Mouse (Mus musculus): ENCODE measurements at regions not wholly inside any gene's neighbourhood (a gene's known extent, or its start where the extent isn't known, plus 50 kb on each side); places are given as distances from the start of the nearest gene placed in this dataset.

- no peak overlapping the region for H3K27ac ChIP-seq (ENCODE audit: low read depth)
- H3K36me3 ChIP-seq (replicated peaks; ENCODE audit: control insufficient read depth, insufficient read depth, low read length): no peaks in the 10 kb centered on the region
- no peaks in the 10 kb centered on the region for H3K4me1 ChIP-seq (ENCODE audit: control insufficient read depth, insufficient read depth)
- no peak for TF ChIP-seq CTCF (IDR thresholded peaks at IDR 0.05; ENCODE audit: low read depth)
- no peaks in the 10 kb centered on the region for H3K9me3 ChIP-seq (replicated peaks; ENCODE audit: control insufficient read depth, low read length)
- H3K4me2 ChIP-seq (ENCODE audit: low read depth, low read length): no peak overlapping the region
- H3K4me3 ChIP-seq (ENCODE audit: low read depth, low read length): no peak overlapping the region
- H3K27me3 ChIP-seq (ENCODE audit: control insufficient read depth, insufficient read depth, low read length): no peaks in the 10 kb centered on the region
- DNase-seq (ENCODE audit: low spot score) (no peak), ATAC-seq (ENCODE audit: insufficient read depth, low read depth) (no peak)
- H3K9ac ChIP-seq (replicated peaks; ENCODE audit: low read depth, low read length): no peak overlapping the region
- WGBS: 69% methylated on average over 3 of the region's 3 CpGs
These were observed 316.1 kb upstream of the Meox2 start for GRCm38 (mm10) chr12:36792205-36792604.

GRCm38 (mm10) chr12:36793799-36794198 lies 314.5 kb upstream of the Meox2 start:
- WGBS: 74% methylated on average over 2 of the region's 2 CpGs
- Histone ChIP-seq H3K9ac (replicated peaks; ENCODE audit: low read depth, low read length) (no peak overlapping the region), H3K27ac (ENCODE audit: low read depth) (no peak overlapping the region), H3K27me3 (ENCODE audit: control insufficient read depth, insufficient read depth, low read length) (no peaks in the 10 kb centered on the region), H3K4me1 (ENCODE audit: control insufficient read depth, insufficient read depth) (no peaks in the 10 kb centered on the region), H3K9me3 (replicated peaks; ENCODE audit: control insufficient read depth, low read length) (no peaks in the 10 kb centered on the region), H3K4me2 (ENCODE audit: low read depth, low read length) (no peak overlapping the region), H3K36me3 (replicated peaks; ENCODE audit: control insufficient read depth, insufficient read depth, low read length) (no peaks in the 10 kb centered on the region), H3K4me3 (ENCODE audit: low read depth, low read length) (no peak overlapping the region)
- no peak for TF ChIP-seq EP300 (IDR thresholded peaks at IDR 0.05; ENCODE audit: low read depth)
- no peak for TF ChIP-seq CTCF (IDR thresholded peaks at IDR 0.05; ENCODE audit: low read depth)
- ATAC-seq (ENCODE audit: insufficient read depth, low read depth) (no peak), DNase-seq (ENCODE audit: low spot score) (no peak)

GRCm38 (mm10) chr12:36796201-36796600 lies 312.1 kb upstream of the Meox2 start:
- no peak for ATAC-seq (ENCODE audit: insufficient read depth, low read depth)
- no peak overlapping the region for H3K4me3 ChIP-seq (ENCODE audit: low read depth, low read length)
- WGBS: 56% methylated on average over 4 of the region's 4 CpGs

DNA sequence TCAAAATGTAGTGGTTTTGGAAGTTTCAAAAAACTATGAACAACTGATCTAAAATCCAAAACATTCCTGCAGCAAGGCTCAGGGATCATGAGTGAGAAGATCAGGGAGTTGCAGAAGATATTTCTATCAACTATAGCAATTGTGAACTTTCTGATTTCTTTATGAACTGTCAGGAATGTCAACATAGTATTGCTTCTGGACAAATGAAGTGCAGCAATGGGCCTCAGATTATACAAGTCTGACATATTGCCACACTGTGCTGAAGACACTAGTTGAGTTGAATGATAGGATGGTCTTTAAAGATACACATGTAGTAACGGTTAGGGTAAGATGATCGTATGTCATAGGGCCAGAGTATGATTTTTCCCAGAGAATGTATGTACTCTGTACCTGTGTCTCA lies 290.4 kb upstream of the Meox2 start:
- Histone ChIP-seq H3K4me1 (ENCODE audit: control insufficient read depth, insufficient read depth) (no peaks in the 10 kb centered on the region), H3K9me3 (replicated peaks; ENCODE audit: control insufficient read depth, low read length) (no peaks in the 10 kb centered on the region), H3K27me3 (ENCODE audit: control insufficient read depth, insufficient read depth, low read length) (no peaks in the 10 kb centered on the region), H3K36me3 (replicated peaks; ENCODE audit: control insufficient read depth, insufficient read depth, low read length) (no peaks in the 10 kb centered on the region), H3K4me2 (ENCODE audit: low read depth, low read length) (no peak overlapping the region), H3K4me3 (ENCODE audit: low read depth, low read length) (no peak overlapping the region), H3K9ac (replicated peaks; ENCODE audit: low read depth, low read length) (no peak overlapping the region), H3K27ac (ENCODE audit: low read depth) (no peak overlapping the region)
- ATAC-seq (ENCODE audit: insufficient read depth, low read depth) (no peak), DNase-seq (ENCODE audit: low spot score) (no peak)
- TF ChIP-seq CTCF (IDR thresholded peaks at IDR 0.05; ENCODE audit: low read depth) (no peak), EP300 (IDR thresholded peaks at IDR 0.05; ENCODE audit: low read depth) (no peak)
- WGBS: 83% methylated on average over 2 of the region's 2 CpGs

More at GRCm38 (mm10) chr12:36796201-36796600, 312.1 kb upstream of the Meox2 start:
- Histone ChIP-seq H3K27me3 (ENCODE audit: control insufficient read depth, insufficient read depth, low read length) (no peaks in the 10 kb centered on the region), H3K27ac (ENCODE audit: low read depth) (no peak overlapping the region), H3K9ac (replicated peaks; ENCODE audit: low read depth, low read length) (no peak overlapping the region), H3K36me3 (replicated peaks; ENCODE audit: control insufficient read depth, insufficient read depth, low read length) (no peaks in the 10 kb centered on the region), H3K9me3 (replicated peaks; ENCODE audit: control insufficient read depth, low read length) (no peaks in the 10 kb centered on the region), H3K4me1 (ENCODE audit: control insufficient read depth, insufficient read depth) (no peaks in the 10 kb centered on the region), H3K4me2 (ENCODE audit: low read depth, low read length) (no peak overlapping the region)
- DNase-seq (ENCODE audit: low spot score): no peak
- TF ChIP-seq EP300 (IDR thresholded peaks at IDR 0.05; ENCODE audit: low read depth): no peak
- TF ChIP-seq CTCF (IDR thresholded peaks at IDR 0.05; ENCODE audit: low read depth): no peak

- no peak for ATAC-seq (ENCODE audit: insufficient read depth, low read depth)
- H3K27ac ChIP-seq (ENCODE audit: low read depth): no peak overlapping the region
- WGBS: 54% methylated on average over 3 of the region's 3 CpGs
These were observed 289.5 kb upstream of the Meox2 start for GRCm38 (mm10) chr12:36818852-36819251.

GRCm38 (mm10) chr12:36826766-36827165 lies 281.6 kb upstream of the Meox2 start:
- no peaks in the 10 kb centered on the region for H3K9me3 ChIP-seq (replicated peaks; ENCODE audit: control insufficient read depth, low read length)
- no peak for TF ChIP-seq EP300 (IDR thresholded peaks at IDR 0.05; ENCODE audit: low read depth)
- TF ChIP-seq CTCF (IDR thresholded peaks at IDR 0.05; ENCODE audit: low read depth): no peak
- no peak for ATAC-seq (ENCODE audit: insufficient read depth, low read depth)
- H3K27me3 ChIP-seq (ENCODE audit: control insufficient read depth, insufficient read depth, low read length): no peaks in the 10 kb centered on the region
- WGBS: 61% methylated on average over 6 of the region's 6 CpGs
- no peaks in the 10 kb centered on the region for H3K4me1 ChIP-seq (ENCODE audit: control insufficient read depth, insufficient read depth)
- H3K4me2 ChIP-seq (ENCODE audit: low read depth, low read length): no peak overlapping the region
- no peak overlapping the region for H3K27ac ChIP-seq (ENCODE audit: low read depth)
- no peak overlapping the region for H3K4me3 ChIP-seq (ENCODE audit: low read depth, low read length)
- no peaks in the 10 kb centered on the region for H3K36me3 ChIP-seq (replicated peaks; ENCODE audit: control insufficient read depth, insufficient read depth, low read length)
- DNase-seq (ENCODE audit: low spot score): no peak
- H3K9ac ChIP-seq (replicated peaks; ENCODE audit: low read depth, low read length): no peak overlapping the region

More at GRCm38 (mm10) chr12:36818852-36819251, 289.5 kb upstream of the Meox2 start:
- no peak overlapping the region for H3K4me2 ChIP-seq (ENCODE audit: low read depth, low read length)
- no peak overlapping the region for H3K4me3 ChIP-seq (ENCODE audit: low read depth, low read length)
- no peak overlapping the region for H3K9ac ChIP-seq (replicated peaks; ENCODE audit: low read depth, low read length)
- no peaks in the 10 kb centered on the region for H3K36me3 ChIP-seq (replicated peaks; ENCODE audit: control insufficient read depth, insufficient read depth, low read length)
- no peaks in the 10 kb centered on the region for H3K27me3 ChIP-seq (ENCODE audit: control insufficient read depth, insufficient read depth, low read length)
- no peaks in the 10 kb centered on the region for H3K9me3 ChIP-seq (replicated peaks; ENCODE audit: control insufficient read depth, low read length)
- no peak for TF ChIP-seq CTCF (IDR thresholded peaks at IDR 0.05; ENCODE audit: low read depth)
- TF ChIP-seq EP300 (IDR thresholded peaks at IDR 0.05; ENCODE audit: low read depth): no peak
- H3K4me1 ChIP-seq (ENCODE audit: control insufficient read depth, insufficient read depth): no peaks in the 10 kb centered on the region
- DNase-seq (ENCODE audit: low spot score): no peak
